Mouse (Mus musculus): ENCODE data around the gene Olfr847.

Gene Olfr847

GRCm38 (mm10) chr9:19378569-19378968 lies at the start of gene Olfr847:
Gene Olfr847 (minus strand): TSS chr9:19378669.
- DNase-seq (ENCODE audit: low spot score in 2 of 2): no peak

- no peak for DNase-seq (ENCODE audit: low spot score in 2 of 2)
Measured at GRCm38 (mm10) chr9:19363905-19364304, 14.6 kb downstream of the Olfr847 start, which contains the start of gene Olfr846. Gene Olfr846 (minus strand): TSS chr9:19364005.

GRCm38 (mm10) chr9:19336157-19336556 lies 42.3 kb downstream of the Olfr847 start, which contains the start of gene Olfr845:
Gene Olfr845 (plus strand): TSS chr9:19336457.
- no peak for DNase-seq (ENCODE audit: low spot score in 2 of 2)

All from frontal cortex, postnatal 10 days (tissue).